Mouse (Mus musculus): ENCODE measurements around the gene Mucl3.

DNA sequence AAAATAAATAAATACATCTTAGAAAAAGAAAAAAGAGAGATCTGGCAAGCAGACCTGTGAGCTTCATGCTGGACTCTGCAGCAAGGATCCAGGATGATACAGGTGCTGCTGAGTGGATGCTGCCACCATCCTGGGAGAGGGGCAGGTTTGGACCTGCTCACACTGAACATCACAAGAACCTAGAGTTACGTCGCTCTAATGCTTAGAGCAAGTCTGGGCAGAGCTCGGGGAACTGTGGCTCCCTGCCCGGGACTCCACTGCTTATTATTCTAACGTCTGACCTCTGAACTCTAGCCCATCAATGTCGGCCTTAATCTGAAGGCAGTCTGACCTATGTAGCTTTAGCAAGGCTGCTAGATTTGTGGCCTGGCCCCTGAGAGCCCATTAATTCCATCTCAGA lies 37.1 kb upstream of the Mucl3 start:
- TF ChIP-seq CTCF (IDR thresholded peaks at IDR 0.05; ENCODE audit: low read depth): no peak
- TF ChIP-seq EP300 (IDR thresholded peaks at IDR 0.05; ENCODE audit: low read depth): no peak
